Mouse (Mus musculus): ENCODE data around the gene Psmg4. TPM values are rescaled to one million over a fixed set of nuclear protein-coding genes. Genes with fewer than 3 reads are reported as not detected.

The Psmg4 gene
- polyA plus RNA-seq, 1 experiment from 2014 or later: 82.3 TPM

DNA sequence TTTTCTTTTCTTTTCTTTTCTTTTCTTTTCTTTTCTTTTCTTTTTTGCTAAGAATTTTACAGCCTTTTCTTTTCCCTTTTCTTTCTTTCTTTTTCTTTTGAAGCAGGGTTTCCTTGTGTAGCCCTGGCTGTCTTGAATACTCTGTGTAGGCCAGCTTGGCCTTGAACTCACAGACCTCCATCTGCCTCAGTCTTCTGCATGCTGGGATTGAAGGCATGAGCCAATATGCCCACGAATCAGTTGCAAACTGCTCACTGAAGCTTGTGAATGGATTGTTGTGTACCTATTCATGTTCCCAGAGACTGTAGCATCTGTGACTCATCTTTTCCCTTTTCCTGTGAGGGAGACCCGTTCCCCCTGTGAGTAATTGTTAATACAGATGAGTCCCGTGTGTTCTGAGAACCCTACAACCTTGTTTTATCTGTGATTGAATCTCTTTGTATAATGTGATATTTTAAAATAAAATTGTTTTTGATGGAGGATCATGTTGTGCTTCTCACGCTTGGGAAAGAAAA lies 48.6 kb downstream of the Psmg4 start:
- WGBS: 53% methylated on average over 4 of the region's 4 CpGs
- ATAC-seq: no peak
- Histone ChIP-seq H3K27me3 (replicated peaks; ENCODE audit: control insufficient read depth, insufficient read depth, low read length) (no peaks in the 10 kb centered on the region), H3K9ac (replicated peaks; ENCODE audit: low read depth, low read length) (no peak overlapping the region), H3K27ac (ENCODE audit: low read length) (no peak overlapping the region), H3K4me3 (replicated peaks; ENCODE audit: low read length) (no peak overlapping the region), H3K4me2 (ENCODE audit: low read length) (no peak overlapping the region), H3K36me3 (ENCODE audit: control insufficient read depth, insufficient read depth) (no peaks in the 10 kb centered on the region), H3K4me1 (replicated peaks; ENCODE audit: control insufficient read depth, insufficient read depth, low read length) (0 out of 2 replicates have a peak, but pooled peaks cover 3% of the 10 kb centered on the region), H3K9me3 (ENCODE audit: control insufficient read depth, low read length) (no peaks in the 10 kb centered on the region)

DNA sequence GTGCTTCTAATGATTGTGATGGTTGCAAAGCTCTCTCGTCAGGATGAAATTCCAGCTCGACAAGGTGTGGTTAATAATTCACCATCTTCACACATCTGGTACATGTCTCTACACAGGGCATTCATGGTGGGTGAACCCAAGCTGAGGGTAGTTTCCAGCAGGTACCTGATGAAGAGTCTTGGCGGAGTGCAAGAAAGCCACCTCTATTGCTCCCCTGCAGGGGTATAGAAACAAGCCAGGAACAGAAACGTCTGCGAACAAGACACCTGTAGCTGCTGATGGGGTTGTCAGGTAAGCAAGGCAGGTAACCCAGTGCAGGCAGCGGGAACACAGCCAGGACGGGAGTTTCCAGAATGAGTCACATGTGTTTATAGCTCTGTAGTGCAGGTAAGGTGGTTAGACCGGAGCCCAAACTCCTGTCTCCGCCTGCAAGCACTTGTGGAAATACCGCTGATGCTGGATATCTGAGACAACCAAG lies 50.0 kb downstream of the Psmg4 start:
- no peak overlapping the region for H3K4me3 ChIP-seq (replicated peaks; ENCODE audit: low read length)
- no peak for ATAC-seq
- no peaks in the 10 kb centered on the region for H3K36me3 ChIP-seq (ENCODE audit: control insufficient read depth, insufficient read depth)
- no peak overlapping the region for H3K27ac ChIP-seq (ENCODE audit: low read length)
- no peaks in the 10 kb centered on the region for H3K9me3 ChIP-seq (ENCODE audit: control insufficient read depth, low read length)
- H3K9ac ChIP-seq (replicated peaks; ENCODE audit: low read depth, low read length): no peak overlapping the region
- no peaks in the 10 kb centered on the region for H3K27me3 ChIP-seq (replicated peaks; ENCODE audit: control insufficient read depth, insufficient read depth, low read length)
- no peak overlapping the region for H3K4me2 ChIP-seq (ENCODE audit: low read length)
- H3K4me1 ChIP-seq (replicated peaks; ENCODE audit: control insufficient read depth, insufficient read depth, low read length): 0 out of 2 replicates have a peak, but pooled peaks cover 1% of the 10 kb centered on the region
- WGBS: 79% methylated on average over 10 of the region's 10 CpGs

DNA sequence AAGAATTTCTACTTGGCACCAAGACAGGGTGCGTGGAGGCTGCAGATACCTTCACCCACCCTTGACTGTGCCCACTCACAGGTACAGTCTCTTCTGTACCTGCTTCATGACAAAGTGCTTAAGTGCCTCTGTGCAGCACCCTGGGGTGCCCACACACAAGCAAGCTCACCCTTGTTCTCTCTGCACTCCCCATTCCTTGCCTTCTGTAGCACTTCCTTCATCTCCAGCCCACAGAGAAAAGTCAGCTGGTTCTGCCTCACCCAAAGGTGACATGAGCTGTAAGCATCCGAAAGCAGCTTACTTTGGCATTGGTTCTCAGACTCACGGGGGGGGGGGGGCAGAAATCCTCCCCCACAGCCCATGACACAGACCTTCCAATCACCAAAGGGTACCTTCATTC lies 52.1 kb downstream of the Psmg4 start:
- WGBS: 82% methylated on average over 3 of the region's 3 CpGs

DNA sequence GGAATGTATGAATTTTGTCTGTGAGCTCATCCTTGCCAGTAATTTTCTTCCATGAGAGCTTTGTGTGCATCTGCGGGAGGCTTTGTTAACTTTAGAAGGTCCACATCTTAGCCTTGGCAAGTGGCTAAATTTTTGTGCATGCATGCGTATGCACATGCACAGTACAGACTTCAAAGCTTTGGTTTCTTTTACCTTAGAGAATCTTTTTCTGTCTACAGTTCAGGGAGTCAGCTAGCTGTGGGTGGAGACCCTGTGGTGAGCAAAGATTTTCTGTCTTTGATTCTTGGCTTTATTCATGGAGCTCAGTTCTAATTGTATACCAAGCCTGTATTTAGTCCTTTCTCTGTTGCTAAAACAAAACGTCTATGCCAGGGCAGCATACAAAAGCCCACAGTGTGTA lies 56.0 kb downstream of the Psmg4 start:
- Histone ChIP-seq H3K9me3 (ENCODE audit: control insufficient read depth, low read length) (no peaks in the 10 kb centered on the region), H3K9ac (replicated peaks; ENCODE audit: low read depth, low read length) (no peak overlapping the region), H3K4me1 (replicated peaks; ENCODE audit: control insufficient read depth, insufficient read depth, low read length) (peaks cover 15% of the 10 kb centered on the region), H3K4me2 (ENCODE audit: low read length) (no peak overlapping the region), H3K27me3 (replicated peaks; ENCODE audit: control insufficient read depth, insufficient read depth, low read length) (no peaks in the 10 kb centered on the region), H3K4me3 (replicated peaks; ENCODE audit: low read length) (no peak overlapping the region), H3K27ac (ENCODE audit: low read length) (no peak overlapping the region), H3K36me3 (ENCODE audit: control insufficient read depth, insufficient read depth) (no peaks in the 10 kb centered on the region)
- ATAC-seq: peak; percentile 32; the same call in 1 of the 2 replicates
- 32% methylated on average over 3 of the region's 3 CpGs for WGBS

More for the DNA sequence above, 52.1 kb downstream of the Psmg4 start:
- Histone ChIP-seq H3K27me3 (replicated peaks; ENCODE audit: control insufficient read depth, insufficient read depth, low read length) (no peaks in the 10 kb centered on the region), H3K27ac (ENCODE audit: low read length) (no peak overlapping the region), H3K36me3 (ENCODE audit: control insufficient read depth, insufficient read depth) (no peaks in the 10 kb centered on the region), H3K4me3 (replicated peaks; ENCODE audit: low read length) (no peak overlapping the region), H3K9me3 (ENCODE audit: control insufficient read depth, low read length) (no peaks in the 10 kb centered on the region), H3K4me1 (replicated peaks; ENCODE audit: control insufficient read depth, insufficient read depth, low read length) (peaks cover 6% of the 10 kb centered on the region; the same call in 1 of the 2 replicates), H3K9ac (replicated peaks; ENCODE audit: low read depth, low read length) (no peak overlapping the region), H3K4me2 (ENCODE audit: low read length) (no peak overlapping the region)
- ATAC-seq: no peak

DNA sequence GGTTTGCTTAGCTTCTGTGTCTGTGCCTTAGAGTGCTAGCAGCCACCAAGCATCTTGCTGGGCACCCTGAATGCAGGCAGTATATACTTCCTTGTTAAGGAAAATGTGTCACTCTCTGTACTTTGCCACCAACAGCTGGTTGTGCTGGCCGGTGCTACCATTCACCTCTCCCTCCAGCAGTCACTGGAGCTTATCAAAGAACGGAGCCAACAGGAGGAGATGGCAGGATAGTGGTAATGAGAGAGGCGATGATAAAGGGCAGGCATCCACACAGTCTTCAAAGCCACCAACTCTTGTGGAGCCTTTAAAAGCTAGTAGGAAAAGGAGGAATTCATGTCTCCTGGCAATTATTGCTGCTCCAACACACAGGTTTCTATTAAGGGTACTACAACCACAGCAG lies 57.0 kb downstream of the Psmg4 start:
- H3K27ac ChIP-seq (ENCODE audit: low read length): no peak overlapping the region
- peaks cover 15% of the 10 kb centered on the region for H3K4me1 ChIP-seq (replicated peaks; ENCODE audit: control insufficient read depth, insufficient read depth, low read length)
- H3K9ac ChIP-seq (replicated peaks; ENCODE audit: low read depth, low read length): no peak overlapping the region
- no peak for ATAC-seq
- WGBS: 80% methylated on average over 3 of the region's 3 CpGs
- no peaks in the 10 kb centered on the region for H3K9me3 ChIP-seq (ENCODE audit: control insufficient read depth, low read length)
- no peaks in the 10 kb centered on the region for H3K36me3 ChIP-seq (ENCODE audit: control insufficient read depth, insufficient read depth)
- H3K27me3 ChIP-seq (replicated peaks; ENCODE audit: control insufficient read depth, insufficient read depth, low read length): no peaks in the 10 kb centered on the region
- no peak overlapping the region for H3K4me2 ChIP-seq (ENCODE audit: low read length)
- H3K4me3 ChIP-seq (replicated peaks; ENCODE audit: low read length): no peak overlapping the region

DNA sequence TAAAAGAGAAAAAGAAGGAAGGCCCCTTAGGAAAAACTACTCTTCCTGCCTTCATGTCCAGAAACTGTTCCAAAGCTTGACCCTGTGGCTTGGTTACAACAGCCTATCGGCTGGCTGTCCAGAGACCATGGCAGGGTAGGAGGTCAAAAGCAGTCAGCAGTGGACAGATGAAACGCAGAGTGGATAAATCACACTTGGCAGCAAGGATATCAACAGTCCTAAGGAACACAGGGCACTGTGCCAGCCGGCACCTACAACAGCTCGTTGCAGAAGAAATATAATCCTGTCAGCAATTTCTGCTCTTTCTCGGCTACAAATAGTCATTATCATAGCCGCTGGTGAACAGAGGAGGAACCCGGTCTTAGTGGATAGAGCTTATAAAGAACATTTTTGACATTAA lies 60.2 kb downstream of the Psmg4 start:
- Histone ChIP-seq H3K4me1 (replicated peaks; ENCODE audit: control insufficient read depth, insufficient read depth, low read length) (peaks cover 32% of the 10 kb centered on the region), H3K27me3 (replicated peaks; ENCODE audit: control insufficient read depth, insufficient read depth, low read length) (no peaks in the 10 kb centered on the region), H3K9me3 (ENCODE audit: control insufficient read depth, low read length) (no peaks in the 10 kb centered on the region), H3K4me2 (ENCODE audit: low read length) (no peak overlapping the region), H3K9ac (replicated peaks; ENCODE audit: low read depth, low read length) (no peak overlapping the region), H3K27ac (ENCODE audit: low read length) (peak overlapping the region; percentile 34; the same call in 1 of the 2 replicates), H3K4me3 (replicated peaks; ENCODE audit: low read length) (no peak overlapping the region), H3K36me3 (ENCODE audit: control insufficient read depth, insufficient read depth) (no peaks in the 10 kb centered on the region)
- WGBS: 14% methylated on average over 7 of the region's 7 CpGs
- no peak for ATAC-seq

DNA sequence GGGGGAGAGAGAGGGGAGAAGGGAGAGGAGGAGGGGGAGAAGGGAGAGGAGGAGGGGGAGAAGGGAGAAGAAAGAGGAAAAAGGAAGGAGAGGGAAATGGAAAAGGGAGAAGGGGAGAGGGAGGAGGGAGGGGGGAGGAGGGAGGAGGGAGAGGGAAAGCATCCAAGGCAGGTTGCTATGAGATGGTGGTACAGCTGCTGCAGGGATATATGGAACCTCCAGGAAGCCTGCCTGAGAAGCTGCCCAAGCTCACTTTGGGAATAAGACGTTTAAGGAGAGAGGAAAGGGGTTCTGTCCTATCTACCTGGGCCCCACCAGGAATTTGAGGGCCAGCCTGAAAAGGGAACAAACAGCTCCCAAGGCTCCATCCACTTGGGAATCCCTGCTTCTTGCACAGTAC lies 64.2 kb downstream of the Psmg4 start:
- Histone ChIP-seq H3K4me1 (replicated peaks; ENCODE audit: control insufficient read depth, insufficient read depth, low read length) (peaks cover 29% of the 10 kb centered on the region), H3K9me3 (ENCODE audit: control insufficient read depth, low read length) (no peaks in the 10 kb centered on the region), H3K4me3 (replicated peaks; ENCODE audit: low read length) (no peak overlapping the region), H3K4me2 (ENCODE audit: low read length) (no peak overlapping the region), H3K27ac (ENCODE audit: low read length) (no peak overlapping the region), H3K9ac (replicated peaks; ENCODE audit: low read depth, low read length) (no peak overlapping the region), H3K36me3 (ENCODE audit: control insufficient read depth, insufficient read depth) (no peaks in the 10 kb centered on the region), H3K27me3 (replicated peaks; ENCODE audit: control insufficient read depth, insufficient read depth, low read length) (no peaks in the 10 kb centered on the region)
- 13% methylated on average over 1 of the region's 1 CpGs for WGBS
- ATAC-seq: peak; percentile 44; the same call in 1 of the 2 replicates

Other genes starting within 250 kb of the Psmg4 start
- gene Nqo2, start 198.3 kb upstream of the Psmg4 start, polyA plus RNA-seq (2015; fragmentation: Nextera tagmentation; extraction: Ambion mirVana): 6.7 and 7.0 TPM in 2 replicates
- gene Ripk1, start 160.6 kb upstream of the Psmg4 start, polyA plus RNA-seq (2015; fragmentation: Nextera tagmentation; extraction: Ambion mirVana): 5.9 and 7.3 TPM in 2 replicates
- gene Serpinb6a, start 160.2 kb upstream of the Psmg4 start, polyA plus RNA-seq (2015; fragmentation: Nextera tagmentation; extraction: Ambion mirVana): 36.3 and 37.5 TPM in 2 replicates
- gene Bphl, start 125.4 kb upstream of the Psmg4 start, polyA plus RNA-seq (2015; fragmentation: Nextera tagmentation; extraction: Ambion mirVana): 35.5 and 39.0 TPM in 2 replicates
- gene Tubb2a, start 85.0 kb upstream of the Psmg4 start, polyA plus RNA-seq (2015; fragmentation: Nextera tagmentation; extraction: Ambion mirVana): 1,717 and 2,137 TPM in 2 replicates
- 1,170 and 1,210 TPM in 2 replicates for gene Tubb2b, start 32.5 kb upstream of the Psmg4 start, polyA plus RNA-seq (2015; fragmentation: Nextera tagmentation; extraction: Ambion mirVana)
- 11.2 and 13.0 TPM in 2 replicates for gene Slc22a23, start 182.2 kb downstream of the Psmg4 start, polyA plus RNA-seq (2015; fragmentation: Nextera tagmentation; extraction: Ambion mirVana)

Measured in forebrain, embryonic 16.5 days (tissue).